Mouse (Mus musculus) MEL (cell line): ENCODE measurements around the gene AC124108.1. TPM values are rescaled to one million over a fixed set of nuclear protein-coding genes. Genes with fewer than 3 reads are reported as not detected.

Source experiments
- DNase-seq: peaks from one replicate; pipeline ENCODE4 v3.0.0; 2011; ENCODE audit warnings: low read depth, low spot score
- H3K27ac ChIP-seq: 2 replicates; pipeline ENCODE4 v1.5.1; 2012; ENCODE audit warnings: low read depth, mild to moderate bottlenecking, control low read depth, low read length, moderate library complexity; ENCODE audit not compliant: control insufficient read depth
- H3K27me3 ChIP-seq, 2 experiments: fragments of 150-350 bp in 1 of 2; sonication (generic) in 1 of 2; 2 replicates each; pipeline ENCODE4 v1.6.1; 2012; ENCODE audit warnings: low read length in 2 of 2, mild to moderate bottlenecking in 2 of 2, improper control_type of control experiment in 1 of 2, moderate library complexity in 1 of 2; ENCODE audit not compliant: insufficient read depth in 2 of 2, control insufficient read depth in 1 of 2
- H3K36me3 ChIP-seq, 2 experiments: 2 replicates each; pipeline ENCODE4 v1.6.1; 2012 to 2014; ENCODE audit warnings: low read length in 2 of 2, improper control_type of control experiment in 1 of 2, inconsistent platforms in 1 of 2, mild to moderate bottlenecking in 1 of 2; ENCODE audit not compliant: insufficient read depth in 2 of 2, control insufficient read depth in 1 of 2
- H3K4me1 ChIP-seq, 2 experiments: fragments of 150-350 bp in 1 of 2; sonication (generic) in 1 of 2; 2 replicates each; pipeline ENCODE4 v1.6.1; 2012; ENCODE audit warnings: low read length in 2 of 2, improper control_type of control experiment in 1 of 2, mild to moderate bottlenecking in 1 of 2; ENCODE audit not compliant: insufficient read depth in 2 of 2, control insufficient read depth in 1 of 2
- H3K4me3 ChIP-seq, 2 experiments: fragments of 150-350 bp in 1 of 2; sonication (generic) in 1 of 2; 2 replicates each; pipeline ENCODE4 v1.5.1; 2012; ENCODE audit warnings: low read depth in 2 of 2, low read length in 2 of 2, mild to moderate bottlenecking in 2 of 2, moderate library complexity in 2 of 2, control low read depth in 1 of 2, improper control_type of control experiment in 1 of 2; ENCODE audit not compliant: control insufficient read depth in 1 of 2, insufficient read depth in 1 of 2
- H3K79me2 ChIP-seq: 2 replicates; pipeline ENCODE4 v1.6.1; 2012; ENCODE audit warnings: mild to moderate bottlenecking, low read length, moderate library complexity; ENCODE audit not compliant: control insufficient read depth, poor library complexity, insufficient read depth
- H3K9ac ChIP-seq: 2 replicates; pipeline ENCODE4 v1.6.1; 2012; ENCODE audit warnings: low read depth, mild to moderate bottlenecking, control low read depth, low read length, moderate library complexity; ENCODE audit not compliant: control insufficient read depth, poor library complexity, severe bottlenecking
- H3K9me3 ChIP-seq: fragments of 150-350 bp; sonication (generic); replicated peaks from 2 replicates; pipeline ENCODE4 v1.6.1; 2012; ENCODE audit warnings: mild to moderate bottlenecking, low read length, improper control_type of control experiment, moderate library complexity; ENCODE audit not compliant: insufficient read depth
- CHD2 ChIP-seq: IDR thresholded peaks from 2 replicates; pipeline ENCODE4 v1.6.1; 2011; ENCODE audit warnings: low read length, improper control_type of control experiment
- CTCF ChIP-seq, 3 experiments: IDR thresholded peaks in 2 of 3; conservative IDR thresholded peaks in 1 of 3; 2 replicates each; pipeline ENCODE4 v1.5.1; 2011 to 2012; ENCODE audit warnings: low read length in 3 of 3, low read depth in 2 of 3, mild to moderate bottlenecking in 2 of 3, improper control_type of control experiment in 1 of 3, inconsistent platforms in 1 of 3, mixed read lengths in 1 of 3, moderate library complexity in 1 of 3; ENCODE audit not compliant: control insufficient read depth in 1 of 3, insufficient read depth in 1 of 3, poor library complexity in 1 of 3, severe bottlenecking in 1 of 3
- EP300 ChIP-seq, 2 experiments: IDR thresholded peaks; 2 replicates each; pipeline ENCODE4 v1.6.1; 2011; ENCODE audit warnings: improper control_type of control experiment in 2 of 2, low read length in 2 of 2, low read depth in 1 of 2, mild to moderate bottlenecking in 1 of 2
- ETS1 ChIP-seq: IDR thresholded peaks from 2 replicates; pipeline ENCODE4 v1.6.1; 2012; ENCODE audit warnings: low read depth, mild to moderate bottlenecking, inconsistent platforms, low read length, improper control_type of control experiment, moderate library complexity
- MAX ChIP-seq: IDR thresholded peaks from 2 replicates; pipeline ENCODE4 v1.6.1; 2011; ENCODE audit warnings: low read length, improper control_type of control experiment
- NRF1 ChIP-seq: IDR thresholded peaks from 2 replicates; pipeline ENCODE4 v1.6.1; 2014; ENCODE audit warnings: low read depth, mild to moderate bottlenecking, inconsistent platforms, low read length, improper control_type of control experiment, moderate library complexity; ENCODE audit not compliant: poor library complexity, insufficient read depth, severe bottlenecking
- POLR2A ChIP-seq, 2 experiments: IDR thresholded peaks; 2 replicates each; pipeline ENCODE4 v1.6.1; 2011 to 2012; ENCODE audit warnings: low read length in 2 of 2, mild to moderate bottlenecking in 2 of 2, control low read depth in 1 of 2, improper control_type of control experiment in 1 of 2, low read depth in 1 of 2, moderate library complexity in 1 of 2; ENCODE audit not compliant: control insufficient read depth in 1 of 2, insufficient read depth in 1 of 2, poor library complexity in 1 of 2
- RCOR1 ChIP-seq: IDR thresholded peaks from 2 replicates; pipeline ENCODE4 v1.6.1; 2012; ENCODE audit warnings: low read depth, mild to moderate bottlenecking, inconsistent platforms, low read length, improper control_type of control experiment
- ZMIZ1 ChIP-seq: IDR thresholded peaks from 2 replicates; pipeline ENCODE4 v1.6.1; 2012; ENCODE audit warnings: low read depth, mild to moderate bottlenecking, inconsistent platforms, low read length, improper control_type of control experiment, moderate library complexity
- polyA plus RNA-seq, 2 experiments: library from polyadenylated mRNA; stranded (reverse) in 1 of 2; unstranded in 1 of 2; fragments of >175 nt in 1 of 2; fragments of >200 nt in 1 of 2; gene quantifications; 2 replicates each; pipeline versions ENCODE4 v1.2.1 to v1.2.4; 2012; ENCODE audit warnings: low replicate concordance in 2 of 2, low read depth in 1 of 2; ENCODE audit not compliant: insufficient read length in 2 of 2, insufficient read depth in 1 of 2, missing spikeins in 1 of 2
- total RNA-seq: library from RNA; depleted of rRNA; stranded (reverse); fragments of 300-350 nt; gene quantifications from 2 replicates; pipeline ENCODE4 v1.2.3, GENCODE M21; 2012

The AC124108.1 gene
- total and polyA plus RNA-seq, 3 experiments = not detected

GRCm38 (mm10) chr1:132196337-132196736 is 5.1 kb downstream of the AC124108.1 start:
- no peaks in the 10 kb centered on the region for H3K9me3 ChIP-seq
- no peak overlapping the region for H3K27ac ChIP-seq
- H3K36me3 ChIP-seq = no peaks in the 10 kb centered on the region
- no peak overlapping the region for H3K9ac ChIP-seq
- H3K27me3 ChIP-seq = peaks cover 5 to 15% of the 10 kb centered on the region in 2 experiments
- no peak overlapping the region for H3K4me3 ChIP-seq
- no peaks in the 10 kb centered on the region for H3K79me2 ChIP-seq
- DNase-seq = no peak
- no peaks in the 10 kb centered on the region for H3K4me1 ChIP-seq
- no peak for TF ChIP-seq POLR2A (IDR thresholded peaks at IDR 0.05; ENCODE audit: control insufficient read depth in 1 of 2, insufficient read depth in 1 of 2, low read depth in 1 of 2, low read length in 2 of 2, poor library complexity in 1 of 2)

GRCm38 (mm10) chr1:132197666-132198065 is 6.4 kb downstream of the AC124108.1 start:
- H3K27me3 ChIP-seq = peaks cover 7 to 19% of the 10 kb centered on the region in 2 experiments
- TF ChIP-seq ETS1 = no peak
- no peak overlapping the region for H3K9ac ChIP-seq

GRCm38 (mm10) chr1:132198401-132199071 is 7.3 kb downstream of the AC124108.1 start:
- Histone ChIP-seq H3K4me3 (no peak overlapping the region), H3K79me2 (no peaks in the 10 kb centered on the region), H3K27me3 (peaks cover 11 to 24% of the 10 kb centered on the region in 2 experiments), H3K27ac (no peak overlapping the region), H3K9ac (no peak overlapping the region), H3K36me3 (no peaks in the 10 kb centered on the region), H3K4me1 (no peaks in the 10 kb centered on the region), H3K9me3 (no peaks in the 10 kb centered on the region)
- no peak for TF ChIP-seq ZMIZ1
- TF ChIP-seq ETS1 = no peak
- no peak for TF ChIP-seq CHD2
- no peak for TF ChIP-seq NRF1
- TF ChIP-seq MAX = no peak
- no peak for TF ChIP-seq RCOR1
- TF ChIP-seq EP300 (IDR thresholded peaks at IDR 0.05; ENCODE audit: low read depth in 1 of 2, low read length in 2 of 2) = no peak
- TF ChIP-seq CTCF (IDR thresholded peaks at IDR 0.05 in 2 of 3, conservative IDR thresholded peaks at IDR 0.05 in 1 of 3; ENCODE audit: control insufficient read depth in 1 of 3, insufficient read depth in 1 of 3, low read depth in 2 of 3, low read length in 3 of 3, poor library complexity in 1 of 3, severe bottlenecking in 1 of 3) = no peak
- DNase-seq = no peak

More at GRCm38 (mm10) chr1:132197666-132198065, 6.4 kb downstream of the AC124108.1 start:
- H3K4me1 ChIP-seq = no peaks in the 10 kb centered on the region
- DNase-seq = no peak
- no peaks in the 10 kb centered on the region for H3K79me2 ChIP-seq
- no peak overlapping the region for H3K4me3 ChIP-seq
- H3K36me3 ChIP-seq = no peaks in the 10 kb centered on the region
- no peaks in the 10 kb centered on the region for H3K9me3 ChIP-seq
- H3K27ac ChIP-seq = no peak overlapping the region
